Mouse (Mus musculus) layer of hippocampus, adult 9-10 months (tissue): ENCODE measurements around the gene Gm20662.
A peak's percentile ranks its signal among the peaks of the same experiment; 100 is the strongest.

Experiments
- DNase-seq: peaks from one replicate; pipeline ENCODE4 v3.0.0; 2022; ENCODE audit warnings: low spot score

Gene Gm20662

DNA sequence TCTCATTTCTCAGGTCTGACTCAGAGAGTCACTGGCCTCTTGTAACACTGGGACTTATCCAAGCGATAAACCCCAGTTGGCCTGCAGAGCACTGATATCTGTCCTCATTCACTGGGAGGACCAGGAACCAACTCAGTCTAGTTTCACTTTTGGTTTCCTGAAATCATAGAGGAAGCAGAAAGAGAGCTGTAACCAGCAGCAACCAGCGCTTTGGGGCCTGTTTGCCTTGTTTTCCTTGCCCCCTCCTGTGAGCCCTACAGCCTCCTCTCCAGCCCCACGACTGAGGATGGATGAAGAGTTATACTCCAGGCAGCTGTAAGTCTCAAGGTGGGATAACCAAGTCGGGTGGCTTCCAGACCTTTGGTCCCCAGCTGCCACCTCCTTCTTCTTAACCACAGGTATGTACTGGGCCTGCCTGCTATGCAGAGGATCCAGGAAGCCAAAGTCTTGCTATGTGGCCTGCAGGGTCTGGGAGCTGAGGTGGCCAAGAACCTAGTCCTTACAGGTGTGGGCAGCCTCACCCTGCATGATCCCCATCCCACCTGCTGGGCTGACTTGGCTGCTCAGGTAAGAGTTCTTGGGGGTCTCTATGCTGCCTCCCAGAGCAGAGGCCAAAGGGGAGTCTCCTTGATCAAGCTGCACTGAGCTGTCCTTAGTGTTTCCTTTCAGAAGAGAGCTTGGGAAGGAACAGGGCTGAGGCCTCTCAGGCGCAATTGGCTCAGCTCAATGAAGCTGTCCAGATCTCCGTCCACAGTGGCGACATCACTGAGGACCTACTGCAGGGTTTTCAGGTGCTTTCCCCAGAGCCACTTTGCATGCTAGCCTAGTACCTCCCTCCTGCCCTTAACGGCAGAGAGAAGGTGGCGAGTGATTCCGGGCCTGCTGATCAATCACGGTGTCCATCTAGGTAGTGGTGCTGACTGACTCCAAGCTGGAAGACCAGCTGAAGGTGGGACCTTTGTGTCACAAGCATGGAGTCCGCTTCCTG, 20.5 kb upstream of the Gm20662 start, which contains the start of gene Uba7:
TSS of gene Uba7 (plus strand) at position 107 of the 988 bp plus-strand sequence.
- DNase-seq: no peak

DNA sequence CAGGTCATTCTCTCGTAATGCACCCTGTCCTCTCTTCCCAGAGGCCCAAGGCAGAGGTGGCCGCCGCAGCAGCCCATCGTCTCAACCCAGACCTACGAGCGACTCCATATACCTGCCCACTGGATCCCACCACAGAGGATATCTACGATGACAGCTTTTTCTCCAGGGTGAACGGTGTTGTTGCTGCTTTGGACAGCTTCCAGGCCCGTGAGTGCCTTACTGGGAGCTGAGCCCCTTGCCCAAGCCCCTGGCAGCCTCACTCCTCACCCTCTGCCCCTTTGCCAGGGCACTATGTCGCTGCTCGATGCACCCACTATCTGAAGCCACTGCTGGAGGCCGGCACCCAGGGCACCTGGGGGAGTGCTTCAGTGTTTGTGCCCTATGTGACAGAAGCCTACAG, 17.3 kb upstream of the Gm20662 start:
- DNase-seq: no peak

DNA sequence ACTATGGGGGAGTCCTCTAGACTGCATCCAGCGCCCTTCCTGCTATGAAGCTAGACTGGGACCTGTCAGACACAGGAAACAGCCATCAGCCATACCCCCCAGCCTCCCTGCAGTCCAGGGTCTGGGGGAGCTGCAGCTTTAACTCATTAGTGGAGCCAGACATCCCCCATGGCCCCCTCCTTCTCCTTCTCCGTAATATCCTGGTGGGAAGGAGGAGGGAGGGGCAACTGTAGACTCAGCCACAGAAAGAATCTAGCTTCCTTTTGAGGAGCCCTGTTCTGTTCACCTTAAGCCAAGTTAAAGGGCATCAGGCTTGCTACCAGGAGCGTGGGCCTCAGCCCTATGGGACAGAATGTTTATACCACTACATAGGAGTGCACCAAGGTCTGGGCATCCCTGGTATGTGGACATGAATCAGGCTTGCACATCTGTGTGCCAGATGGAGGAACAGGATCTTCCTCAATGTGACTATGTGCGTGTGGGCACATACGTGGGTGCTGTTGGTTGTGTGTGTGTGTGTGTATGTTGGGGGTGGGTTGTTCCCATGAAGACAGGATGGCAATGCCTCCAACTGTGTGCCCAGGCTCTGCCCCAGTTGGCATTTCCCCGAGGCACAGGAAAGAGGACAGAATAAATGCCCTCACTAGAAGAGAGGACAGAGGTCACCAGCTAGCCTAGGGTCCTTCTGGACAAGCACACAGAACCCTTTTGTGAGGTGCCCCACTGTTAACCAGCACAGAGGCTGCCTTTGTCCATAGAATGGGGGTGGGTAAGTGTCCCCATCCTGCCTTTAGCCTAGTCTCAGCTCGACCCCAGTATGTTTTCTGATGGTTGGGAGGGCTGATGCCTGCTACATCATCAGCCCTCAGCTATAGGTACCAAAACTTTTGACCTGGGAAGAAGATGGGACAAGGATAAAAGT, 14.2 kb upstream of the Gm20662 start:
- no peak for DNase-seq

DNA sequence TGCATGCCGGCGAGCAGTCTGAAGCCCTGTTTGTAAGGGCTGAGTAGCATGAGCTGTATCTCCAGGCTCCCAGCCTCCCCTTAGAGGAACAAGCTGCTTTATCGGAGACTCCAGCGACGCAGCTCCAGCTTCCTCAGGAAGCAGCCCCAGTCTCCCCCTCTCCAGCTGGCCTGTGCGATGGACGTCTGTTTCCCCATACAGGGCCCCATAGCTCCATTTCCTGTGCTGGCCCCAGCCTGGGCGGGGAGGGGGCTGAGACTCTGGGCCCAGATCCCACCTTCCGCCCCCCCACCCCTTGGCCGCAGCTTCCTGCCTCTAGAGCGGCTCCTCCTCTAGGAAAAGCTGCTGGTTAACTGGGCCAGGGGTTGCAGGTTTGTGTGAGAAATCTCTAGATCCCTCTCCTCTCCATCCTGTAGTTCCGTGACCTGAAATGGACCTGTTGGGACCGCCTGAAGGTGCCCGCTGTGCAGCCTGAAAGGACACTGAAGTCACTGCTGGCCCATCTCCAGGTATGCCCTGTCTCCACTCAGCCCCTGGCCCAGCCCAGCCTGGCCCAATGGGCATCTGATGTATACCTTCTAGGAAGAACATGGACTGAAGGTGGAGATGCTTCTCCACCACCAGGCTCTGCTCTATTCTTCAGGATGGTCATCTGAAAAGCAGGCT, 13.3 kb upstream of the Gm20662 start, which contains the start of gene Gm20661:
TSS of gene Gm20661 (plus strand) at position 378 of the 666 bp plus-strand sequence.
- DNase-seq: no peak

DNA sequence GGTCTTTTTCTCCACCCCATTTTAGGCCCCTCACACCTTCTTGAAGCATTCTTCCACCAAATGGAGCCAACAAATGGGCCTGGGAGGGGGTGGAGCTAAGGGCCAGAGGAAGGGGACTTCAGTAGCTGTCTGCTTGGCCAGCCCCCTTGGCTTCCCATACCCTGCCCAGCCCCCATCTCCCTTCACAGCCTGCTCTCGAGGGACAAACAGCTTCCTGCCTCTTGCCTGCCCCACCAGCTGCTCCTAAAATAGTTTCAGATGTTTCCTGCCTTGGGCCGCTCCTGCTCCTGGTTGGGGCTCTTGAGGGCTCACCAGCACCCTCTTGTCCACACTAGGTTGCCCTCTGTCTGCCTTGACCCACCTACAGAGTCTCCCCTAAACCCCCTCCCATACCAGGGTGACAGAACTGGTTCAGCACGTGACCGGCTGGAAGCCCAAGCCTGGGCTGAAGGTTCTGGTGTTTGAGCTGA, 12.7 kb upstream of the Gm20662 start:
- no peak for DNase-seq

DNA sequence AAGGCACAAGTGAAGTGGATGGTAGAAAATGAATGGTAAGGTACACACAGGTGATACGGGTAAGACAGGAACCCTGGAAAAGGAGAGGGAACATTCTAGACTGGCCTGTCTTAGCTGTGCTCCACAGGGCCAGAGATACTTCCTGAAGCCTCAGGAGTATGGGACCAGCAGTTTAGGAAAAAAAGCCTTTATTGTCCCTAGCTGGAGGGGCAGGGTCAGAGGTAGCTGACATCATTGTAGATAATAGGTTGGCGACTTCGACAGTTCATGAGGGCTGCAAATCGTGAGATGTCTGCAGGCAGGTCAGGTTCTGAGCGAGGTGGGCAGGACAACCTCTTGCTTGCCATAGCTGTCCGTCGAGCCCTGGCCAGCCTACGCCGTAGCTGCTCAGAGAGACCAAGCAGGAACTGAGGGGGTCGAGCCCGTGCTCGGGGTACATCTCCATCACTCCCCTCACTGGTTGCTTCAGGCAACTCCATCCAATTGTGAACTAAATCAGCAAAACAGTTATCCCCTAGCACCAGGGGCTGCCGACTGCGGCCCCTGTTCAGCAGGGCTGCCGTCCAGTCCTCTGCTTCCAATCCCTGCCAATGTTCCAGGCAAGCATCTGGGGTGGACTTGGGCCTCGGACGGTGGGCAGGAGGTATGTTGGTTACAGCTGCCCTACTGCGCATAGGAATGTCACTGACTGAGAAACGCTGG, 11.9 kb upstream of the Gm20662 start:
- DNase-seq: no peak

DNA sequence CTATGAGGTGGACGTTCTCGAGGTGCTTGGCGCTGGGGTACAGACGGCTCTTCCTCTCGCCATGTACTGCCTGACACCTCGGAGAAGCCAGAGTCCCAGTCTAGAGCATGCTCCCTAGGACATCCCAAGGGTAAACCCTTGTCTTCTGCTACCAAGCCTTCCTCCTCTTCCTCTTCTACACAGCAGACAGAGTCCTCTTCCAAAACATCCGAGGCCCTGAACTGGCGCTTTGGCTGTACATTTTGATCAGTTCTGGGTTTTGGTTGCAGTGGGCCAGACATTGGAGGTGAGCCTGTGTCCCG, 11.4 kb upstream of the Gm20662 start:
- no peak for DNase-seq

DNA sequence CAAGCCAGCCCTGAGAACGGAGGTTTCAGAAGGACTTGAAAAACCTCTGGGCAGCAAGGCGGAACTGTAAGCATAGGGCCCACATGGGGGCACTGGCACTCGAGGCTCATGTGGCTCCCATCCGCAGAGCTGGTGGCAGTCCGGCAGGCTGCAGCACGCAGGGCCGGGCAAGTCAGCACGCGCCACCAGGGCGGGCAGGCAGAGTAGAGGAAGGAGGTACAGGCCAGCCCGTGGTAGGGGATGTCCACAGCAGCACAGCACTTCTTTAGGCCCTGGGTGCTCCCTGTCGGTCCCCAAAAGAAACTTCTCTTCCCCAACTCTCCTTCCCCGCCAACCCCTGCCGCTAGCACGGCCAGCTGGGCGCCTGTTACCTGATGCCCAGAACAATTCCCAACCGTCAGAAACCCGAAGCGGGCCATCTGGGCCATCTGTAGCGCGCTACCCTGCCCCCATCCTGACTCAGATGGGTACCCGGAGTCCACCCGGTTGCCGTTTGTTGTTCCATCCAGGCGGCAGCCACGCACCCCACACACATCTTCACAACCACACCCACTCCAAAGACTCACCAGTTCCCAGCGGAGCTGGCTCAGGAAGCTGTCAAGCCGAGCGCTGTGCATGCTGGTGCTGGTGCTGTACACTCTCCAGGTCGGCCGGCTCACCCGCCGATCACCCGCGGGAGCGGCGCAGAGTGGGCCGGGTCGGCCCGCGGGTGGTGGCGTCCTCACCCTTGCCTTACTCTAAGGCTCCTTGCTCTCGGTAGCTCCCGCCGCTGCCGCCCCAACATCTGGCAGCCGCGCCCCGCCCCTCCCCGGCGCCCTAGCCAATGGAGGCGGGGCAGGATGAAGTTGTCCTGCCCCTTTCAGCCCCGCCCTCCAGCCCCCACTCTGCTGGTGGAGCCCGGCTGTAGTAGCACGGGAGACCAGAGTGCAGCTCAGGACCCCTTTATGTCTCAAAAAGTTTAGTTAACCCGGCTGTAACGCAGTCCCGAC, 10.7 kb upstream of the Gm20662 start, which contains the start of gene Inka1:
TSS of gene Inka1 (minus strand) at position 749 of the 989 bp plus-strand sequence.
- DNase-seq: no peak

DNA sequence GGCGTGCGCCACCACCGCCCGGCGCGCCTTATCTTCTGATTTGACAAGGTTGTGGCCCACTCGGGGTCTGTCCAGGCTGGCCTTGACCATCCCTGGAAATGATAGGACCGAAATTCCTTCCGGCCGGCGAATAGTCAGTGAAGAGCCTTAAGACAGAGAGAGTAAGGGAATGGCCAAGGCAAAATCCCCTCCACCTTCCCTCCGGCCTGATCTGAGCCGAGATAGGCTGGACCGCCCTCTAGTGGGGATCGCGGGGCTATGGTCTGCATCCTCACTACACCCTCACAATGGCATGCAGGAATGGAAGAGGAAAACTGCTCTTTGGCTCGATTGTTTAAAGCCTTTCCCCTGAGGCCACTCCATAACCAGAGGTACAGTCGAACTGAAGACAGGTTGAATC, 9.8 kb upstream of the Gm20662 start:
- no peak for DNase-seq

DNA sequence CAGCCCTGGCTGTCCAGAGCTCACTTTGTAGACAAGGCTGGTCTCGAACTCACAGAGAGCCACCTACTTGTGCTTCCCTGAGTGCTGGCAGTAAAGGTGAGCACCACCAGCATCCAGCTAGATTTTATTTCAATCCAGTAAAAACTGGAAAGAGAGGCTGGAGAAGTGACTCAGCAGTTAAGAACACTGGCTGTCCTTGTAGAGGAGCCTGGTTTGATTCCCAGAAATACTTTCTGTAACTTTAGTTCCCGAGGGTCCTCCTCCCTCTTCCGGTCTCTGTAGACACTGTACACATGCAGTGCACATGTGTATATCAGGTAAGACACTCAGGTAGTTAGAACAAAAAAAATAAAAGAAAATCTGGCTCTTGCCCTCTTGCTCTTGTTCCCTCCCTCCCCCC, 8.2 kb upstream of the Gm20662 start:
- no peak for DNase-seq

DNA sequence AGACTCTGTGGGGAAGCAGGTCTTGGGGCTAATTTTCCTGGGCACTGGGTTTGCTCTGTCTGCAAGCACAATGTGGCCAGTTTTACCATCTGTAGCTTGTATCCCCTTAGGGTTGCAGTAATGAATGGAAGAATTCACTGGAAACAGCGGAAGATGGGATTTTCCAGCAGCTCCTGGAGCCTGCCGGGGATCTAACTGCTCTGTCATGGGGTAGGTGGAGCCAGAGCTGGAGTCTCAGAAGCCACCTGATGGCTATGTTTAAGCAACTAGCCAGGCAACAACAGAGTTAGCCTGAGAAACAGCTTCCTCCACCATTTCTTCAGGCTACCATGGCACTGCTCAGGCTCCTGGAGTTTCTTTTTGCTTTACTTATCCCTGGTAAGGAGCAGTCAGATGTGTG, 4.0 kb upstream of the Gm20662 start, which contains the start of gene Cdhr4:
TSS of gene Cdhr4 (plus strand) at position 301 of the 400 bp plus-strand sequence.
- DNase-seq: no peak

DNA sequence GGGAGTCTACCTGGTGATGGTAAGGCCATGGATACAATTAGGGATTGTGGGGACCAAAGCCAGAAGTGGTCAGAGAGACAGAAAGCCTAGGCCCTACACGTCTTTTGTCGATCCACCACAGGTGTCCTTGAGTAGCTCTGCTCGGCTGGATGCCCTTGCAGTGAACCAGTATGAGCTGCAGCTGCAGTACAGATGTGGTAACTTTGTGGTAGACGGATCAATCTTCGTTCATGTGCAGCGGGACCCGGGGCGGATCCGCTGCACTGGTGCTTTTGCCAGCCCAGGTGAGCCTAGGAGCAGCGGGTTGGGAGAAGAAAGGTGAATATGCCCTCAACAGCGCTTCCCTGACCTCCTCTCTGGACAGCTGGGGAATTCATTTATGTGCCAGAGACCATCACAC, 3.1 kb upstream of the Gm20662 start:
- DNase-seq: no peak

DNA sequence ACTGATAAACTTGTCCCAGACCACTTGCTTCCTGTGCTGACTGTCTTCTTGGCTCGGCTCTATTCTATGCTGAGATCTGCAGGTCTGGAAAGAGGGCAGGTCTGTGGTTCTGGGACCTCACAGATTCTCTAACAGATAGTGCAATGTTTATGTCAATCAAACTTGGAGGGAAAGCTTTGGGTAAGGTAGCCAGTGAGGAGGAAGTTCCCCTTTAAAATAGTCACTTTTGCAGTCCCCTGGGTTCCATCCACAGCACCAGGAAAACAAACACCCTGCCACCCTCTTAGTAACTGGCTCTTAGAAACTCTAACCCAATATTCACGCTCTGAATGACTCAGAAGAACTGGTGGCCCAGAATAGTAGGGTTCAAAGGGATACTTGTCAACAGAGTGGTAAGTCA, 1.7 kb upstream of the Gm20662 start:
- no peak for DNase-seq

DNA sequence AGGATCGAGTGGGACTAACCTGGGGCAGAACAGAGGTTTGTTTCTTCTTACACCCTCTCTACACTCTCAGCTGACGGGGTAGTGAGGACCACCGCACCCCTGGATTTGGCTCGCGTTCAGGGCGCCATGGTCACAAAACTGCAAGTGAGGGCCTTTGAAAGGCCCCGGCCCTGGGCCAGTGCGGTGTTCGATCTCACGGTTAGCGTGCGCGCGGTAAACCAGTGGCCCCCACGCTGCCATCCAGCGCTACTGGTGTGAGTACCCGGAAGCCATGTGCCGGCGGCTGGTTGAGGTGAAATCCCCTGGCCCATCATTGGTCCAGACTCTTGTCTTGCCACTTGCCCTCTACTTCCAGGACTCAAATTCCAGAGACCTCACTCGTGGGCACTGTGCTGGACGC, 636 bp upstream of the Gm20662 start:
- DNase-seq: no peak

DNA sequence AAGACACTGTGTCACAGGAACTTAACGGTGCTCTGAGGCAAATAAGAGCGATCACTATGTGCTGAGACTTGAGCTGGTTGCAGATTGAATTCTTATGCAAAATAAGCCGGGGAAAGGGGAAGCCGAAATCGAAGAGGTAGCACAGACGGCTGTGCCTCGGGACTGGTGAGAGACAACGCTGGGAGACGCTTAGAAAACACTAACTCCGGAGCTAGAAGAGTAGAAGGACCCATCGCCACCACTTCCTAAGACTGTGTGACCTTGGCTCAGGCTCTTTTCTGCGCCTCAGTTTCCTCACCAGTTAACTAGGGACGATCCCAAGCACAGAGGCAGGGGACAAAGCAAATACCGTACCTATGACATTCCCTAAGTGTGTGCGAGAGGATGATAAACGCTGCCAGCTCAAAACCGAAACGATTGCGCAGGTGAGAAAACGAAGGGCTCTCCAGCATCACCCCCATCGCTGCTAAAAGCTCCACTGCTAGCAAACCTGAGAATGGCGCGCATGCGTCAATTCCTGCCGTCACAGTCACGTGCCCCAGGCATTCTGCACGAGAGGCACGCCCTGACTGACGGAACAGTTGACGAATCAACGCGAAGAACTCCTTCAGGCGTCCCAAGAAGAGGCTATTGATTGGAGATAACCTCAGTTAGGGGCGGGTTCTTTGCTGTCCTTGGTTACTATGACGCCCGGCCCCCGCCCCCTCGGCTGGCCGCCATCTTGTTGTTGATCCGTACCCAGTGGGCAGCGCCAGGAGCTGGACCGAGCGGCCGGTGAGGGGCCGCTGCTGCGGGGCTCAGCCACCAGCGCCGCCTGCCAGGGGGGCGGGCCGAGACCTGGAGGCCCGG, 6.0 kb downstream of the Gm20662 start, which contains the start of gene Ip6k1:
TSS of gene Ip6k1 (plus strand) at position 580 of the 849 bp plus-strand sequence.
- peak; percentile 100 for DNase-seq

DNA sequence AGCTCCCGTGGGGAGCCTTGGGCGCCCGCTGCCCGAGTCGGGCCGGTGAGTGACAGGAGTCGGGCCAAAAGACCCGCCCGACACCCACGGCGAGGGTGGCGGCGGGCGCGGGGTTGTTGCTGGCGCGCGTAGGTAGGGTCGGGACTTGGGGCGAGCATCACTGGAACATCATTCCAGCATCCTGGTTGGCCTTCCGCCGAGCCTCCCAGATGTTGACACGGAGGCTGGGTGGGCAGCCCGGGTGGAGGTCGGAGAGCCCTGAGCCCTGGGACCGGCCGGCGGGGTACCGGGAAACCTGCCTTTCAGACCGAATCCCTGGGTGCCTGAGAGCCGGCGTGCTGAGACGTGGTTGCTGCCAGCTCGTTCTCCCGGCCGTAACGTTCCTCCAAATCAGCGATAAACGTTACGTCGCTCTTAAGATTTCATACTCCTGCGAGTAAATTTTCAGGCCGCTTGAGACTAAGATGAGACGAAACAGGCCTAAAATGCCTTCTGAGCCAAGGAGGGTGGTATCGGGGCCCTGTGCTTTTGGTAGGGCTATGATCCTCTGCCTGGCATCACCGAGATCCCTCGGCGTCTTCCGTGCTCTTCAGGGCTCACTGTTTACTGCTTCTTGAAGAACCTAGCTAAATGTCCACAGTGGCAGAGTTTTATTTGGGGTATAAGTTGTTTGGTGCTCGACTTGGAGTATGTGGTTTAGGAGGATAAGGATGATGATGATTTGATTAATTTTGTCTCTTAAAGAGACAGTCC, 6.8 kb downstream of the Gm20662 start:
- DNase-seq: no peak

DNA sequence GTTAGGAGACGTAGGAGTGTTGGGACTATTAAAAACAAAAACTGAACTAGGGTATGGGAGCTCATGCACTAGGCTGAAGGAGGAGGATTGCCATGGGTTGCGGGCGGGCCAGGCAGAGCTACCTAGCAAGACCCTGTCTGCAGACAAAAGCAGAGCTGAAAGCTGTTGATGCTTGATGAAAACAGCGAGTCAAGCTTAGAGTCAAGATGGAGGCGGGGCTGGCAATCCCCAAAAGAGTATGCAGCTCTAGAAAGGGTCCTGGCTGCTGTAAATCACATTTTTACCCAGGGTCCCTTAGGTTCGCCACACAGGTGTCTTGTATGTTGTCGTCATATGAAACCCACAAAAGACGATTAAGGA, 7.4 kb downstream of the Gm20662 start:
- DNase-seq: no peak

DNA sequence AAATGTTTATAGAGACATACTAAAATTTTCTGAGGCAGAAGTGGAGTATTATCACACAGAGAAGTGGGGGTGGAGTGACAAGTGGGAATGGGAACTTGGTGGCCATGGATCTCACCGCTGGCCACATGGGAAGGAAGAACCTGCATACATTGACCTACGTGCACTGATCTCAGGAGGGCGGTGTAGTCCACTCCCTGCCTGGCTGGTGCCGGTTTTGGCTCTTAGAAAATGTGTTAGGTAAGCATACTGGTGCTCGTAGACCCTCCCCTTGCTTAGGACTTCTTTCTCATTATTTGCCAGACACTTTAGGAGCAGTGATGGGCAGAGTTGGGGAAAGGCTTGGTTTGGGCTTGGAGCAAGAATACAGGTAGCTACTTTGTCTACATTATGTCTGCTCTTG, 11.9 kb downstream of the Gm20662 start:
- DNase-seq: no peak
